Mouse (Mus musculus): ENCODE measurements at regions not wholly inside any gene's neighbourhood (a gene's known extent, or its start where the extent isn't known, plus 50 kb on each side); places are given as distances from the start of the nearest gene placed in this dataset.
"Not testable (repeated sequence)": the region's sequence is repeated elsewhere in the genome, so short reads cannot be mapped to it uniquely, and the experiment has no call there.

GRCm38 (mm10) chr6:20555320-20555883, 659.9 kb upstream of the Kcnd2 start:
- no peak for DNase-seq (ENCODE audit: inconsistent age in 2 of 2, low spot score in 1 of 2)

DNA sequence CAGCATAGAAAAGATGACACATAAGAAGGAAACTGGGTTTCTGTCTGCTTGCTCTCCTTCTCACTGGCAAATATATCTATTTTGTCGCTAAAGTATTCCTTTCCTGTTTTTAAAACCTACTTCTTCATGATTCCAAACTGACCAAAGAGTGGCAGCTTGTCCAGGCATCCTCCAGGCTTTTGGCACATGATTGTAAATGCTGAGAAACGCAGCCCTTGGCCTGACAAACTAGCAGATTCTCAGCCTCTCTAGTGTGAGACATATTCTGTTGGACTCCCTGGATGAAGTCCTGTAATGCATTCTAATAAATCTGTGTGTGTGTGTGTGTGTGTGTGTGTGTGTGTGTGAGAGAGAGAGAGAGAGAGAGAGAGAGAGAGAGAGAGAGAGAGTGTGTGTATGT, 642.7 kb upstream of the Kcnd2 start:
- no peak for DNase-seq (ENCODE audit: inconsistent age in 2 of 2, low spot score in 1 of 2)

DNA sequence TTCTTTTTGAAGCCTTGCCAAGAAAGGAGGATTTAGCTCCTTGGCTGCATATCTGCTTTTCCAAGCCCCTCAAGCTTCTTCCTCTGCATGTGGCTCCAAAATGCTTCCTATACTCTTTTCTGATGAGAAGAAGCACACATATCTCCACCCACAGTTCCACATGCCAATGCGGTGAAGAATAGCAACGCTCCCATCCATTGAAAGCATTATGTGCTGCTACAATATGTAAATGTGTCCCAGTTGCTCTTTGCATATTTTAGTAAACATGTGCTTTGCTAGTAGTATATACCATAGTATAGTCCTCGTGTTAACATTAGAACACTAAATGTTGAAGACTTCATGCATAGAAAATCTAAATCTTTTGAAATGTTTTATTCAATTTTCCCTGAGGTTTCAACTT, 640.6 kb upstream of the Kcnd2 start:
- DNase-seq (ENCODE audit: inconsistent age in 2 of 2, low spot score in 1 of 2) = no peak

DNA sequence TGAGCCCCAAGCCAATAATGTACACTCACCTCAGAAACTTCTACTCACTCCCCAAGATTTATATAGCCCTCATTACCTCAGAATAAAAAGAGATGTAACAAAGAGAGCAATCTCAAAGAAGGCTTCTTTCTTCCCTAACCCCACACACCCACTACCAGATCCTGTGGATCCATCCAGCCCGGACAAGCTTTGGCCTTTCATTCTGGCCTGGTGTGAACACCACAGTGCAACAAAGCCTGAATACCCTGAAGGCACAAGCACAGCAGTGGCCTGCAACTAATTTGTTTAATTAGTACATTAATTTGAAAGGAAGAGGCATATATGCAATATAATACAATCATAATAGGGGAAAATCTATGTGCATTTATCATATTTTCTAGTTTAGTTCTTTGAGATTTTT, 616.5 kb upstream of the Kcnd2 start:
- DNase-seq (ENCODE audit: inconsistent age in 2 of 2, low spot score in 1 of 2) = no peak

- peak; percentile 28 to 62 for DNase-seq (ENCODE audit: inconsistent age in 2 of 2, low spot score in 1 of 2)
Measured at GRCm38 (mm10) chr6:20604170-20604569, 611.1 kb upstream of the Kcnd2 start.

DNA sequence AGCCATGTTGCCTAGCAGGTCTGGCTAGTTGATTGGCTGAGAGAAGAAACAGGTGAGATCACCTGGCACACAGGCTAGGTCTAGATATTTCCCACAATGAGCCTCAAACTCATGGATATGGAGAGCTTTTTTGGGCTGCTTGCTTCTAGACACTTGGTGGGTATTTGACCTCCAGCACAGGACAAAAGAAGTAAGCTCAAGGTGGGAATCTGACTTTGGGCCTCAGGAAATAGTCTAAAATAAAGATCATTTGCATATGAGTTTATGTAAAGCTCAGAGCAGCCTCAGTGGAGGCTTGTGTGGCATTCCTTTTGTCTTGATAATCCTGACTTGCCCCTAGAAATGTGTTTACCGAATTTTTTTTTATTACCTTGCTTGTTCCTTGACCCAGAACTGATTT, 594.8 kb upstream of the Kcnd2 start:
- no peak for DNase-seq (ENCODE audit: inconsistent age in 2 of 2, low spot score in 1 of 2)

DNA sequence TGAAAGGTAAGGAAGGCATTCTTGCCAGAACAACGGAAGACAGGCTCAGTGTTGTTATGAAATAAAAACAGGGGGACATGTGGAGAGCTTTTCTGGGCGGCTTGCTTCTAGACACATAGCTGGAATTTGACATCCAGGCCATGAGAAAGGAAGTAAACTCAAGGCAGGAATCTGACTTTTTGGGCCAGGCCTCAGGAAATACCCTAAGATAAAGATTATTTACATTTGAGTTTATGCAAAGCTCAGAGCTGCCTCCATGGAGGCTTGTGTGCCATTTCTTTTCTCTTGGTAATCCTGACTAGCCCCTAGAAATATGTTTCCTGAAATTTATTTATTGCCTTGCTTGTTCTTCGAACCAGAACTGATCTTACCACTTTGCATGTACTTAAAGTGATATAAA, 588.9 kb upstream of the Kcnd2 start:
- no peak for DNase-seq (ENCODE audit: inconsistent age in 2 of 2, low spot score in 1 of 2)

DNA sequence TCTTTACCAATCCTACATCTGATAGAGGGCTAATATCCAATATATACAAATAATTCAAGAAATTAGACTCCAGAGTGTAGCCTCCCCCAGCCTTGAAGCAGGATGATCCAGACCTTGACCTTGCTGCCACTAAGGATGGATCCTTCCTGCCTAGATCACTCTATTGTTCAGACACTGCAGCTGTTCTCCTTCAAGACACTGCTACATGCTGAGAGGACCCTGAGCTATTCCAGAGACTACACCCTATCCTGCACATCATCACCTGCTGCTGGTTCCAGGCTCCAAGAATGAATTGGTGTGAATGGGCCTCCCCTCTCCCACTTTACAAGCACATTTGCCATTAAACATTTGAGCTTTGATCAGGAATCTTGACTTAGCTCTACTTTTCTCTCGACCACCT, 588.2 kb upstream of the Kcnd2 start:
- no peak for DNase-seq (ENCODE audit: inconsistent age in 2 of 2, low spot score in 1 of 2)

GRCm38 (mm10) chr6:20640301-20640700, 575.0 kb upstream of the Kcnd2 start:
- no peak for DNase-seq (ENCODE audit: inconsistent age in 2 of 2, low spot score in 1 of 2)

GRCm38 (mm10) chr6:20641375-20641774, 573.9 kb upstream of the Kcnd2 start:
- DNase-seq (ENCODE audit: inconsistent age in 2 of 2, low spot score in 1 of 2) = no peak

DNA sequence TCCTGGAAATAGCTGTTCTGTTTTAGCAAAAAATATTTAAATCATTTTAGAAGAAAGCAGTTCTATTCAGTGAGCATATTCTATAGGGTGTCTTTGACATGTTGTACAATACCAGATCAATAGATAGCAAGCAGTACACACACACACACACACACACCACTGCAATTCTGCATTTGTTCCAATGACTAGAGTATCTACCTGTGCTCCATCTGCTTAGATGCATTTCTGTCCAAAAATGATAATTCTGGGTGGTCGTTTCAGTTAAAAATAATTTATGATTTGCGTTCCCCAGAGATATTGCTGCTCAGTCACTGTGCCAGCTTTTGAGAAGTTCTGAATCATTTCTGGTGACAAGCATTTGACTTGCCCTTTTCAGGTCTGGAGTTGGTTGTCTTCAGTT, 573.5 kb upstream of the Kcnd2 start:
- DNase-seq (ENCODE audit: inconsistent age in 2 of 2, low spot score in 1 of 2) = no peak

DNA sequence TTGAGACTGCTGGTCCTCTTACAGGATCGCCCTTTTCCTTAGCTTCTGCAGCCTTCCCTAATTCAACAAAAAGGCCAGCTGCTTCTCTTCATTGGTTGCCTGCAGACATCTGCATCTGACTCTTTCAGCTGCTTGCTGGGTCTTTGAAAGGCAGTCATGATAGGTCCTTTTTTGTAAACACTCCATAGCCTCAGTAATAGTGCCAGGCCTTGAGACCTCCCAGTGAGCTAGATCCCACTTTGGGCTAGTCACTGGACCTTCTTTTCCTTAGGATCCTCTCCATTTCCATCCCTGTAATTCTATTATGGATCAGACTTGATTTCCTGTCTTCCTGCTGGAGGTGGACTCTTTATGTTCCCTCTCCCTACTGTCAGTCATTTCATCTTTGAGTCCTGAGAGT, 558.3 kb upstream of the Kcnd2 start:
- DNase-seq (ENCODE audit: inconsistent age in 2 of 2, low spot score in 1 of 2) = no peak

DNA sequence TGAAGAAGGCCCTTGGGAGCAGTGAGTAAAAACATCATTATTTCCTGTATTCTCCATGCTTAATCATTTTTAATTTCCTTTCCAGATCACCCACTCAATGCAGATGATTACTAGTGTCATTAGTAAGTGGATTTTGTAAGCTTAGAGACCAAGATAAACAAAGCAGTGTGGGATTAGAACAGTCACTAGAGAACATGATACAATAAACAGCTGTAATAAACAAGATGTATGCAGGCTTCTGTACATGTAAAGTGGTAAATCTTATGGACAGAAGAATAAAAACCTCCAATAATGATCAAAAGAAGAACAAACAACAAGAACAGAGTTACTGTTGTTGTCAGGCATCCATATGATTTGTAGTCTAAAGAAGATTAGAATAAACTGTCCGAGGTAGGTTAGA, 542.1 kb upstream of the Kcnd2 start:
- no peak for DNase-seq (ENCODE audit: inconsistent age in 2 of 2, low spot score in 1 of 2)

DNA sequence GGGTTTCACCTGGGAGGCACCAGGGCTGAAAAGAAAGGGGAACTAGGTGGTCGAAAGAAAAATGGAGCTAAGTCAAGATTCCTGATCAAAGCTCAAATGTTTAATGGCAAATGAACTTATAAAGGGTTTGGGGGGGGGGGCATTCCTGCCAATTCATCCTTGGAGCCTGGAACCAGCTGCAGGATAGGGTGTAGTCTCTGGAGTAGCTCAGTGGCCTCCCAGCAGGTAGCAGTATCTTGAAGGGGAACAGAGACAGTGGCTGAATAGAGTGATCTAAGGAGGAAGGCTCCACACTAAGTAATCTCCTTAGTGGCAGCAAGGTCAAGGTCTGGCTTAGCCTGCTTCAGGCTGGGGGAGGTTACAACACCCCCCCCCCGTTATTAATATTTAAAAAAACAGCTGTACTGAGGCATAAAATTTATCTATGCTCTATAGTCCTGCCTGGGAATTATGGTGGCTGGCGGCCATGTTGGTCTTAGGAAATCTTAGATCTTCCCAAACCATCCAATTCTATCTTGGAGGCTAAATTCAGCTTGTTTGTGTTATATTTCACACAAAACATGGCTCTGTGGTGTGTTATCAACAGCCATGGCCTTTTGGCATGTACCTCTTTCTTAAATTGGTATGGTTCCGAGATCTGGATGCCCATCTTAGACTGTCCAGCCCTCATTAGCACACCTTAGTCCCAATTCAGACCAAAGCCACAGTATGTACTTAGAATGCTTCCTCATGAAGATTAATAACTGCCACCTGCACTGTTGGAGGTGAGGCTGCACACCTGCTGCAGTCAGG, 528.7 kb upstream of the Kcnd2 start:
- DNase-seq (ENCODE audit: inconsistent age in 2 of 2, low spot score in 1 of 2) = not testable (repeated sequence)

DNA sequence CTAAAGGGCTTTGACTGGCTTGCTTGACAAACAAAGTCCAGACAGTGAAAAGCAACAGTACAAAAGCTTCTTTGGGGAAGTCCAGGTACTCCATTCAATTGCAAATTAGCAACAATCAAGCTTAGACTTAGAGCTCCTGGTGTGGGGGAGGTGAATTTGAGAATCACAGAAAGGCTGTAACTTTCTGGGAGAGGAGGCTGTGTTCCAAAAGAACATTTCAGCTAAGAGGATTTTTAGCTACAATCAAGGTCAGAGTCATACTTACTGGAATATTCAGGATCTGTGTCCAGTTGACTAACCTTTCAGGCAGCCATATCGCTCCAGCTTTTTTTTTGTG, 528.1 kb upstream of the Kcnd2 start:
- DNase-seq (ENCODE audit: inconsistent age in 2 of 2, low spot score in 1 of 2) = not testable (repeated sequence)

- no peak for DNase-seq (ENCODE audit: inconsistent age in 2 of 2, low spot score in 1 of 2)
Measured at GRCm38 (mm10) chr6:20725948-20726347, 489.4 kb upstream of the Kcnd2 start.

- no peak for DNase-seq (ENCODE audit: inconsistent age in 2 of 2, low spot score in 1 of 2)
Measured at GRCm38 (mm10) chr6:20739095-20739494, 476.2 kb upstream of the Kcnd2 start.

DNA sequence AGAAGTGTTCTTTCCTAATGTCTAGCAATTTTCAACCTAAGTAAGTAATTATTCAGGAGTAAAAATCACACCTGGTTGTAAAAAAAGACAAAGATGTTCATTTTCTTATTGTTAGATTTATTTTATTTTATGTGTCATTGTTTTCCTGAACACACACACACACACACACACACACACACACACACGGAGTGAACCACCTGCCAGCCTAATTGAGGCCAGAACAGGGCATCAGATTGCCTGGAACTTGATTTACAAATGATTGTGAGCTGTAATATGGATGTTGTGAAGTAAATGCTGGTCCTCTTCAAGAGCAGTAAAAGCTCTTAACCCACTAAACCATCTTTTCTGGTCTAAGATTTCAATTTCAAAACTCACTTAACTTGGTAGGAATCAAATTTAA, 474.9 kb upstream of the Kcnd2 start:
- no peak for DNase-seq (ENCODE audit: inconsistent age in 2 of 2, low spot score in 1 of 2)

DNA sequence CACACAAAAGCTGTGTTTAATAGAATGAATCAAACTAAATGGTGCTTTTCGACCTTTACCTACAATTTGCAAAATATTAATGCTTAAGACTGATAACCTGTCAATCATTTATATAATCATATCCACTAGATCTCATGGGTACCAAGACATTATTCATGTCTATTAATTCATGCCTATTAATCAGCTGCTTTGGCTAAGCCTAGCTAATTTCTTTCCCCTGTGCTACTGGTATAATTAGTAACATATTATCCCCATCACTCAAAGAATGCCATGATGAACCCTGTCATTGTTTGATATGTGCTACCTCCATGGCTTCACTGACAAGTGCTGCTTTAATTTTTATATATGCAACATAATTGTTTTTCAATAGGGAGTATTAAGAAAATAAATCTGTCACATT, 474.1 kb upstream of the Kcnd2 start:
- no peak for DNase-seq (ENCODE audit: inconsistent age in 2 of 2, low spot score in 1 of 2)

- DNase-seq (ENCODE audit: inconsistent age in 2 of 2, low spot score in 1 of 2) = no peak
Measured at GRCm38 (mm10) chr6:20757240-20757639, 458.1 kb upstream of the Kcnd2 start.

- DNase-seq (ENCODE audit: inconsistent age in 2 of 2, low spot score in 1 of 2) = no peak
Measured at GRCm38 (mm10) chr6:20761300-20761699, 454.0 kb upstream of the Kcnd2 start.

- DNase-seq (ENCODE audit: inconsistent age in 2 of 2, low spot score in 1 of 2) = no peak
Measured at GRCm38 (mm10) chr6:20775872-20776271, 439.4 kb upstream of the Kcnd2 start.
